ENCODE assay signal across 24 mouse cellular contexts in the genomic region with DNA sequence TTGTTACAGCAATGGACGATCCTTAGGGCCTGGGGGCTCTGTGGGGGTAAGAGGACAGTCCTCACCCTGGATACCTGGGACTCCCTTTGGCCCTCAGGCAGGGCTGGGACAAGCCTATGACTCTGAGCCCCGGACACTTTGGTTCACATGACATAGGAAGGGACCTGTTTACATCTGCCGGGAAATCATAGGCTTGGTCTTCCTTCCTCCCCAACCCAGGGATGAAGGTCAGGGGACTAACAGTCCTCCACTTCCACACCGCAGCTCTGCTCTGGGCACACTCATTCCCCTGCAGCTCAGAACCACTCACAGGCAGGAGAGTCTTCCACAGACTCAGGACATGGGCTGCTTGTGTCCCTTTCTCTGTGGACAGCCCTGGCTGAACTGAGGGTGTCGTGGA. TPM values are rescaled to one million over a fixed set of nuclear protein-coding genes. Genes with fewer than 3 reads are reported as not detected.
DNase-seq lines count a peak whose midpoint lies in the region; ATAC-seq and TF ChIP-seq lines count a peak whose summit lies in the region.
"Had no signal": no experiment of that assay in that cellular context is flagged by ENCODE, and none has a peak within 500 bp of the region (broad histone marks: within the 10 kb centered on the region; RNA-seq: fewer than 3 reads in every experiment).

No protein-coding gene starts in this region.

- no peak for ATAC-seq in hindbrain, embryonic 13.5 days (ENCODE audit: low FRiP score)
- no peak for ATAC-seq in hindbrain, embryonic 16.5 days
- ATAC-seq: activated CD4-positive, CD25-positive, alpha-beta regulatory T cell, adult 4 months; CD4-positive, CD25-positive, alpha-beta regulatory T cell, adult 4 months; forebrain, embryonic 13.5 days; forebrain, embryonic 15.5 days; Patski had no signal

- no peak overlapping the region for H3K4me3 ChIP-seq in hindbrain, embryonic 13.5 days
- H3K4me3 ChIP-seq in hindbrain, embryonic 16.5 days (ENCODE audit: low read length), result no peak overlapping the region
- H3K4me3 ChIP-seq in lung, adult 2 months (replicated peaks; ENCODE audit: extremely low read depth, low read depth, low read length), result no peak overlapping the region
- H3K4me3 ChIP-seq: embryonic facial prominence, embryonic 10.5 days; embryonic facial prominence, embryonic 12.5 days; forebrain, embryonic 13.5 days; forebrain, embryonic 15.5 days had no signal

- no peak for DNase-seq in lung, adult 2 months
- no peak for DNase-seq in lung, postnatal 14 days
- DNase-seq in lung, postnatal 36 days, result peak; percentile 56
- DNase-seq in lung, postnatal 25 days (ENCODE audit: low spot score), result no peak
- DNase-seq: adrenal gland, adult 8-10 months; adrenal gland, postnatal 14 days; adrenal gland, postnatal 36 days; B cell, adult 2 months; cerebellum, adult 11-12 months; cerebellum, adult 2 months; cerebellum, adult 9-10 months; cerebellum, postnatal 25 days had no signal

- TF ChIP-seq POLR2A in lung, adult 2 months (IDR thresholded peaks at IDR 0.05; ENCODE audit: borderline replicate concordance, extremely low read depth, low read depth, low read length), result peak; percentile 37; the same call in 1 of the 2 replicates

- TF ChIP-seq CTCF in lung, adult 2 months (IDR thresholded peaks at IDR 0.05; ENCODE audit: insufficient read depth, low read length), result no peak

- peaks cover 64% of the 10 kb centered on the region for H3K36me3 ChIP-seq in hindbrain, embryonic 13.5 days
- peaks cover 33% of the 10 kb centered on the region for H3K36me3 ChIP-seq in hindbrain, embryonic 16.5 days (ENCODE audit: control insufficient read depth, insufficient read depth, low read length)

- H3K4me1 ChIP-seq in hindbrain, embryonic 13.5 days (replicated peaks), result peaks cover 61% of the 10 kb centered on the region
- peaks cover 17% of the 10 kb centered on the region for H3K4me1 ChIP-seq in hindbrain, embryonic 16.5 days (ENCODE audit: control insufficient read depth, insufficient read depth, low read depth, low read length)
- peaks cover 24% of the 10 kb centered on the region for H3K4me1 ChIP-seq in lung, adult 2 months (ENCODE audit: control insufficient read depth, insufficient read depth, low read length)

- H3K9ac ChIP-seq in hindbrain, embryonic 13.5 days, result peak overlapping the region; percentile 20; the same call in 1 of the 2 replicates
- no peak overlapping the region for H3K9ac ChIP-seq in hindbrain, embryonic 16.5 days (ENCODE audit: low read depth, low read length)
- H3K9ac ChIP-seq: embryonic facial prominence, embryonic 12.5 days; forebrain, embryonic 13.5 days; forebrain, embryonic 15.5 days had no signal

- H3K9me3 ChIP-seq in hindbrain, embryonic 13.5 days, result no peaks in the 10 kb centered on the region
- H3K9me3 ChIP-seq in hindbrain, embryonic 16.5 days (ENCODE audit: control insufficient read depth, low read length), result no peaks in the 10 kb centered on the region
- H3K9me3 ChIP-seq: embryonic facial prominence, embryonic 10.5 days; embryonic facial prominence, embryonic 12.5 days; forebrain, embryonic 13.5 days; forebrain, embryonic 15.5 days had no signal

- H3K27me3 ChIP-seq in hindbrain, embryonic 13.5 days, result no peaks in the 10 kb centered on the region
- no peaks in the 10 kb centered on the region for H3K27me3 ChIP-seq in hindbrain, embryonic 16.5 days (replicated peaks; ENCODE audit: control insufficient read depth, insufficient read depth, low read length)
- H3K27me3 ChIP-seq: CH12.LX; embryonic facial prominence, embryonic 12.5 days; forebrain, embryonic 13.5 days; forebrain, embryonic 15.5 days; Patski had no signal

- H3K27ac ChIP-seq in hindbrain, embryonic 13.5 days, result no peak overlapping the region; the same call in 1 of the 2 replicates
- H3K27ac ChIP-seq in hindbrain, embryonic 16.5 days (ENCODE audit: low read depth, low read length), result no peak overlapping the region
- H3K27ac ChIP-seq: embryonic facial prominence, embryonic 10.5 days; embryonic facial prominence, embryonic 12.5 days; forebrain, embryonic 13.5 days; forebrain, embryonic 15.5 days had no signal

- WGBS in hindbrain, embryonic 13.5 days, result 94% methylated on average over 5 of the region's 5 CpGs
- 88% methylated on average over 5 of the region's 5 CpGs for WGBS in hindbrain, embryonic 16.5 days
- 54% methylated on average over 5 of the region's 5 CpGs for whole genome bisulfite sequencing in lung, adult 2 months

- H3K4me2 ChIP-seq in hindbrain, embryonic 13.5 days, result no peak overlapping the region
- H3K4me2 ChIP-seq in hindbrain, embryonic 16.5 days (ENCODE audit: low read length), result no peak overlapping the region
- H3K4me2 ChIP-seq: embryonic facial prominence, embryonic 12.5 days; forebrain, embryonic 13.5 days; forebrain, embryonic 15.5 days had no signal

RNA-seq across cellular contexts. Expression of a gene that starts 4.9 kb away (rescaled TPM):
- 16.6 and 17.4 TPM in 2 replicates for polyA plus RNA-seq in hindbrain, embryonic 13.5 days (2015; fragmentation: Nextera tagmentation; extraction: Ambion mirVana)
- polyA plus RNA-seq in hindbrain, embryonic 16.5 days (2015; fragmentation: Nextera tagmentation; extraction: Ambion mirVana), result 12.1 and 15.8 TPM in 2 replicates
- 17.1 and 20.8 TPM in 2 replicates for polyA plus RNA-seq in lung, adult 2 months (2012; rRNA removed)

RNA-seq across cellular contexts. Expression of a gene that starts 5.3 kb away (rescaled TPM):
- 35.1 and 37.8 TPM in 2 replicates for polyA plus RNA-seq in hindbrain, embryonic 13.5 days (2015; fragmentation: Nextera tagmentation; extraction: Ambion mirVana)
- 35.7 and 39.8 TPM in 2 replicates for polyA plus RNA-seq in hindbrain, embryonic 16.5 days (2015; fragmentation: Nextera tagmentation; extraction: Ambion mirVana)
- polyA plus RNA-seq in lung, adult 2 months (2012; rRNA removed), result 26.1 and 31.8 TPM in 2 replicates

RNA-seq across cellular contexts. Expression of a gene that starts 16.5 kb away (rescaled TPM):
- polyA plus RNA-seq in hindbrain, embryonic 13.5 days (2015; fragmentation: Nextera tagmentation; extraction: Ambion mirVana), result 0.94 and 2.1 TPM in 2 replicates
- polyA plus RNA-seq in hindbrain, embryonic 16.5 days (2015; fragmentation: Nextera tagmentation; extraction: Ambion mirVana), result 3.5 and 6.6 TPM in 2 replicates
- 2.4 and 4.2 TPM in 2 replicates for polyA plus RNA-seq in lung, adult 2 months (2012; rRNA removed)
- polyA plus RNA-seq: activated CD4-positive, CD25-positive, alpha-beta regulatory T cell, adult 4 months; CD4-positive, CD25-positive, alpha-beta regulatory T cell, adult 4 months; embryonic facial prominence, embryonic 10.5 days; forebrain, embryonic 11.5 days; G1E; Patski had no signal

RNA-seq across cellular contexts. Expression of a gene that starts 20.4 kb away (rescaled TPM):
- polyA plus RNA-seq in hindbrain, embryonic 13.5 days (2015; fragmentation: Nextera tagmentation; extraction: Ambion mirVana), result 0.45 and 0.48 TPM in 2 replicates
- 0.25 and 0.69 TPM in 2 replicates for polyA plus RNA-seq in hindbrain, embryonic 16.5 days (2015; fragmentation: Nextera tagmentation; extraction: Ambion mirVana)
- polyA plus RNA-seq in lung, adult 2 months (2012; rRNA removed), result 1.9 and 2.4 TPM in 2 replicates
- polyA plus RNA-seq: embryonic facial prominence, embryonic 10.5 days; G1E had no signal

RNA-seq across cellular contexts. Expression of a gene that starts 25.2 kb away (rescaled TPM):
- polyA plus RNA-seq in hindbrain, embryonic 13.5 days (2015; fragmentation: Nextera tagmentation; extraction: Ambion mirVana), result 17.4 and 18.4 TPM in 2 replicates
- polyA plus RNA-seq in hindbrain, embryonic 16.5 days (2015; fragmentation: Nextera tagmentation; extraction: Ambion mirVana), result 15.7 and 18.4 TPM in 2 replicates
- 120 and 133 TPM in 2 replicates for polyA plus RNA-seq in lung, adult 2 months (2012; rRNA removed)
